Mouse (Mus musculus): ENCODE results near the gene Numb. TPM values are rescaled to one million over a fixed set of nuclear protein-coding genes. Genes with fewer than 3 reads are reported as not detected.
"Not testable (repeated sequence)": the region's sequence is repeated elsewhere in the genome, so short reads cannot be mapped to it uniquely, and the experiment has no call there.

Gene Numb
- total and polyA plus RNA-seq, 3 experiments: 34.4 to 65.8 (median 58.1) TPM

- no peak for DNase-seq (ENCODE audit: low spot score)
- H3K9me3 ChIP-seq (replicated peaks): no peaks in the 10 kb centered on the region
- peaks cover 2% of the 10 kb centered on the region; the same call in 1 of the 2 replicates for H3K27me3 ChIP-seq (ENCODE audit: insufficient read depth, low read length)
- no peak for ATAC-seq (ENCODE audit: extremely low read depth, insufficient number of reproducible peaks, low FRiP score, poor library complexity, severe bottlenecking)
- H3K4me1 ChIP-seq (ENCODE audit: insufficient read depth, low read depth, low read length): peaks cover 43% of the 10 kb centered on the region
- H3K36me3 ChIP-seq (replicated peaks): no peaks in the 10 kb centered on the region
- no peak overlapping the region for H3K4me3 ChIP-seq (ENCODE audit: low read depth, low read length)
- no peak for TF ChIP-seq TAL1 (conservative IDR thresholded peaks at IDR 0.05; ENCODE audit: low read depth, low read length)
- no peak for TF ChIP-seq GATA2 (IDR thresholded peaks at IDR 0.05; ENCODE audit: borderline replicate concordance, low read depth, low read length)
- no peak for TF ChIP-seq GATA1 (IDR thresholded peaks at IDR 0.05; ENCODE audit: borderline replicate concordance, low read length)
- TF ChIP-seq POLR2AphosphoS5 (IDR thresholded peaks at IDR 0.05; ENCODE audit: insufficient replicate concordance, low read depth, low read length): no peak
- no peak for TF ChIP-seq CTCF (IDR thresholded peaks at IDR 0.05; ENCODE audit: low read depth, low read length)
Observed at GRCm38 (mm10) chr12:83939332-83939731, 17.6 kb upstream of the Numb start.

GRCm38 (mm10) chr12:83938592-83938991 is 16.9 kb upstream of the Numb start:
- H3K4me3 ChIP-seq (ENCODE audit: low read depth, low read length); H3K27me3 ChIP-seq (ENCODE audit: insufficient read depth, low read length); DNase-seq (ENCODE audit: low spot score); H3K36me3 ChIP-seq (replicated peaks); H3K9me3 ChIP-seq (replicated peaks); ATAC-seq (ENCODE audit: extremely low read depth, insufficient number of reproducible peaks, low FRiP score, poor library complexity, severe bottlenecking): not testable (repeated sequence)
- peaks cover 43% of the 10 kb centered on the region for H3K4me1 ChIP-seq (ENCODE audit: insufficient read depth, low read depth, low read length)

- TF ChIP-seq CTCF (IDR thresholded peaks at IDR 0.05; ENCODE audit: low read depth, low read length) (no peak), GATA2 (IDR thresholded peaks at IDR 0.05; ENCODE audit: borderline replicate concordance, low read depth, low read length) (no peak), GATA1 (IDR thresholded peaks at IDR 0.05; ENCODE audit: borderline replicate concordance, low read length) (no peak), TAL1 (conservative IDR thresholded peaks at IDR 0.05; ENCODE audit: low read depth, low read length) (no peak)
- Histone ChIP-seq H3K4me3 (ENCODE audit: low read depth, low read length) (no peak overlapping the region), H3K9me3 (replicated peaks) (peaks cover 3% of the 10 kb centered on the region), H3K4me1 (ENCODE audit: insufficient read depth, low read depth, low read length) (peaks cover 42% of the 10 kb centered on the region), H3K27me3 (ENCODE audit: insufficient read depth, low read length) (peaks cover 9% of the 10 kb centered on the region), H3K36me3 (replicated peaks) (no peaks in the 10 kb centered on the region)
- DNase-seq (ENCODE audit: low spot score) (no peak), ATAC-seq (ENCODE audit: extremely low read depth, insufficient number of reproducible peaks, low FRiP score, poor library complexity, severe bottlenecking) (no peak)
Observed at GRCm38 (mm10) chr12:83937600-83937999, 15.9 kb upstream of the Numb start.

GRCm38 (mm10) chr12:83929186-83929804 is 7.6 kb upstream of the Numb start:
- Histone ChIP-seq H3K4me1 (ENCODE audit: insufficient read depth, low read depth, low read length) (peaks cover 45% of the 10 kb centered on the region), H3K36me3 (replicated peaks) (no peaks in the 10 kb centered on the region), H3K27me3 (ENCODE audit: insufficient read depth, low read length) (peaks cover 13% of the 10 kb centered on the region), H3K4me3 (ENCODE audit: low read depth, low read length) (no peak overlapping the region), H3K9me3 (replicated peaks) (peaks cover 3% of the 10 kb centered on the region)
- TF ChIP-seq TAL1 (conservative IDR thresholded peaks at IDR 0.05; ENCODE audit: low read depth, low read length): no peak
- TF ChIP-seq CTCF (IDR thresholded peaks at IDR 0.05; ENCODE audit: low read depth, low read length): no peak
- DNase-seq (ENCODE audit: low spot score): peak; percentile 42
- ATAC-seq (ENCODE audit: extremely low read depth, insufficient number of reproducible peaks, low FRiP score, poor library complexity, severe bottlenecking): peak; percentile 25; the same call in 1 of the 2 replicates

- ATAC-seq (ENCODE audit: extremely low read depth, insufficient number of reproducible peaks, low FRiP score, poor library complexity, severe bottlenecking) (no peak), DNase-seq (ENCODE audit: low spot score) (no peak)
- peaks cover 52% of the 10 kb centered on the region for H3K4me1 ChIP-seq (ENCODE audit: insufficient read depth, low read depth, low read length)
- no peaks in the 10 kb centered on the region for H3K36me3 ChIP-seq (replicated peaks)
- H3K27me3 ChIP-seq (ENCODE audit: insufficient read depth, low read length): peaks cover 8% of the 10 kb centered on the region
- TF ChIP-seq GATA1 (IDR thresholded peaks at IDR 0.05; ENCODE audit: borderline replicate concordance, low read length) (no peak), CTCF (IDR thresholded peaks at IDR 0.05; ENCODE audit: low read depth, low read length) (no peak), GATA2 (IDR thresholded peaks at IDR 0.05; ENCODE audit: borderline replicate concordance, low read depth, low read length) (no peak), POLR2AphosphoS5 (IDR thresholded peaks at IDR 0.05; ENCODE audit: insufficient replicate concordance, low read depth, low read length) (no peak), TAL1 (conservative IDR thresholded peaks at IDR 0.05; ENCODE audit: low read depth, low read length) (no peak)
- no peaks in the 10 kb centered on the region for H3K9me3 ChIP-seq (replicated peaks)
- H3K4me3 ChIP-seq (ENCODE audit: low read depth, low read length): no peak overlapping the region
Observed at GRCm38 (mm10) chr12:83927747-83928146, 6.0 kb upstream of the Numb start.

GRCm38 (mm10) chr12:83926061-83926460 is 4.3 kb upstream of the Numb start:
- Histone ChIP-seq H3K4me3 (ENCODE audit: low read depth, low read length) (no peak overlapping the region), H3K4me1 (ENCODE audit: insufficient read depth, low read depth, low read length) (peaks cover 43% of the 10 kb centered on the region), H3K27me3 (ENCODE audit: insufficient read depth, low read length) (no peaks in the 10 kb centered on the region; the same call in 1 of the 2 replicates), H3K9me3 (replicated peaks) (no peaks in the 10 kb centered on the region), H3K36me3 (replicated peaks) (no peaks in the 10 kb centered on the region)
- ATAC-seq (ENCODE audit: extremely low read depth, insufficient number of reproducible peaks, low FRiP score, poor library complexity, severe bottlenecking) (no peak), DNase-seq (ENCODE audit: low spot score) (no peak)
- no peak for TF ChIP-seq GATA2 (IDR thresholded peaks at IDR 0.05; ENCODE audit: borderline replicate concordance, low read depth, low read length)
- no peak for TF ChIP-seq POLR2AphosphoS5 (IDR thresholded peaks at IDR 0.05; ENCODE audit: insufficient replicate concordance, low read depth, low read length)
- no peak for TF ChIP-seq TAL1 (conservative IDR thresholded peaks at IDR 0.05; ENCODE audit: low read depth, low read length)
- TF ChIP-seq CTCF (IDR thresholded peaks at IDR 0.05; ENCODE audit: low read depth, low read length): no peak
- no peak for TF ChIP-seq GATA1 (IDR thresholded peaks at IDR 0.05; ENCODE audit: borderline replicate concordance, low read length)
